Mouse (Mus musculus) small intestine, adult 2 months (tissue): Measurements from ENCODE around the gene Shcbp1l. TPM values are rescaled to one million over a fixed set of nuclear protein-coding genes. Genes with fewer than 3 reads are reported as not detected.
"Not testable (repeated sequence)": the region's sequence is repeated elsewhere in the genome, so short reads cannot be mapped to it uniquely, and the experiment has no call there.

ENCODE experiments used
- H3K27ac ChIP-seq: fragments of 200-500 bp; 2 replicates; pipeline ENCODE4 v1.5.1; 2012; ENCODE audit warnings: low read depth, low read length, control low read depth, inconsistent platforms; ENCODE audit not compliant: insufficient read depth
- H3K27me3 ChIP-seq: fragments of 200-500 bp; 2 replicates; pipeline ENCODE4 v1.6.1; 2012; ENCODE audit warnings: mild to moderate bottlenecking, moderate library complexity, low read length, inconsistent platforms; ENCODE audit not compliant: control insufficient read depth, insufficient read depth
- H3K36me3 ChIP-seq: fragments of 200-500 bp; 2 replicates; pipeline ENCODE4 v1.6.1; 2012; ENCODE audit warnings: mild to moderate bottlenecking, low read length, control low read depth, inconsistent platforms; ENCODE audit not compliant: control insufficient read depth, insufficient read depth
- H3K4me1 ChIP-seq: fragments of 200-500 bp; 2 replicates; pipeline ENCODE4 v1.6.1; 2012; ENCODE audit warnings: low read length, inconsistent platforms, mixed read lengths; ENCODE audit not compliant: control insufficient read depth, insufficient read depth, insufficient read length
- H3K4me3 ChIP-seq: fragments of 200-500 bp; 2 replicates; pipeline ENCODE4 v1.5.1; 2012; ENCODE audit warnings: low read depth, mild to moderate bottlenecking, control low read depth, inconsistent platforms, low read length, moderate library complexity
- CTCF ChIP-seq: fragments of 200-500 bp; IDR thresholded peaks from 2 replicates; pipeline ENCODE4 v1.5.1; 2012; ENCODE audit warnings: low read depth, mild to moderate bottlenecking, control low read depth, inconsistent platforms, low read length, moderate library complexity, mixed read lengths; ENCODE audit not compliant: insufficient replicate concordance, insufficient read length; ENCODE audit errors: extremely low read depth
- POLR2A ChIP-seq: fragments of 200-500 bp; IDR thresholded peaks from 2 replicates; pipeline ENCODE4 v1.6.1; 2012; ENCODE audit warnings: low read depth, mild to moderate bottlenecking, control low read depth, inconsistent platforms, low read length, moderate library complexity
- WGBS: fragments of 180-500 bp; shearing (Covaris S2); methylation state at CpG from one replicate; pipeline ENCODE4 v1.1.7; 2018; 5-methylcytosine and 5-hydroxymethylcytosine counted together
- polyA plus RNA-seq: library from polyadenylated mRNA; depleted of rRNA; stranded (reverse); fragments of >200 nt; gene quantifications from 2 replicates; pipeline ENCODE4 v1.2.3, GENCODE M21; 2012

The Shcbp1l gene
- polyA plus RNA-seq, 1 experiment: not detected

- Histone ChIP-seq H3K27me3 (no peaks in the 10 kb centered on the region), H3K36me3 (peaks cover 47% of the 10 kb centered on the region), H3K4me1 (0 out of 2 replicates have a peak, but pooled peaks cover under 1% of the 10 kb centered on the region), H3K4me3 (no peak overlapping the region), H3K27ac (no peak overlapping the region)
- TF ChIP-seq CTCF (no peak), POLR2A (no peak)
- 87% methylated on average over 1 of the region's 1 CpGs for WGBS
These were observed 56.1 kb downstream of the Shcbp1l start for GRCm38 (mm10) chr1:153481025-153481412.

GRCm38 (mm10) chr1:153485201-153485796 is 60.3 kb downstream of the Shcbp1l start:
- Histone ChIP-seq H3K4me1 (0 out of 2 replicates have a peak, but pooled peaks cover 3% of the 10 kb centered on the region), H3K27me3 (no peaks in the 10 kb centered on the region), H3K27ac (no peak overlapping the region), H3K36me3 (peaks cover 21% of the 10 kb centered on the region), H3K4me3 (no peak overlapping the region)
- TF ChIP-seq POLR2A: no peak
- no peak for TF ChIP-seq CTCF
- 15% methylated on average over 2 of the region's 2 CpGs for WGBS

- peaks cover 13% of the 10 kb centered on the region for H3K36me3 ChIP-seq
- H3K27me3 ChIP-seq, H3K4me1 ChIP-seq, H3K27ac ChIP-seq: not testable (repeated sequence)
- 2% methylated on average over 6 of the region's 6 CpGs for WGBS
- H3K4me3 ChIP-seq: peak overlapping the region; percentile 20; the same call in 1 of the 2 replicates
These were observed 61.2 kb downstream of the Shcbp1l start for GRCm38 (mm10) chr1:153486120-153486519.

GRCm38 (mm10) chr1:153486767-153487499 is 62.0 kb downstream of the Shcbp1l start:
- Histone ChIP-seq H3K27me3 (no peaks in the 10 kb centered on the region), H3K4me3 (peak overlapping the region; percentile 90), H3K27ac (peak overlapping the region; percentile 60; the same call in 1 of the 2 replicates), H3K36me3 (peaks cover 8% of the 10 kb centered on the region; the same call in 1 of the 2 replicates), H3K4me1 (0 out of 2 replicates have a peak, but pooled peaks cover 3% of the 10 kb centered on the region)
- WGBS: 1% methylated on average over 64 of the region's 64 CpGs
- TF ChIP-seq CTCF (no peak), POLR2A (no peak; the same call in 1 of the 2 replicates)

- H3K27me3 ChIP-seq: no peaks in the 10 kb centered on the region
- 0 out of 2 replicates have a peak, but pooled peaks cover 3% of the 10 kb centered on the region for H3K4me1 ChIP-seq
- WGBS: under 1% methylated on average over 35 of the region's 35 CpGs
- peak within 1 kb of the TSS; percentile 90 for H3K4me3 ChIP-seq
- H3K36me3 ChIP-seq: peaks cover 4% of the 10 kb centered on the region; the same call in 1 of the 2 replicates
- TF ChIP-seq CTCF: no peak
- TF ChIP-seq POLR2A: peak; percentile 94
- peak within 1 kb of the TSS; percentile 63 for H3K27ac ChIP-seq
These were observed 62.5 kb downstream of the Shcbp1l start, which contains the start of gene Dhx9 for GRCm38 (mm10) chr1:153487500-153487879. Dhx9 (minus strand) TSS chr1:153487660.

- no peaks in the 10 kb centered on the region for H3K36me3 ChIP-seq
- peak overlapping the region; percentile 35; the same call in 1 of the 2 replicates for H3K27ac ChIP-seq
- TF ChIP-seq CTCF: 0 out of 2 replicates have a peak, but pooled peaks have one; percentile 20
- no peak for TF ChIP-seq POLR2A
- H3K27me3 ChIP-seq: no peaks in the 10 kb centered on the region
- 59% methylated on average over 7 of the region's 7 CpGs for WGBS
- H3K4me1 ChIP-seq: 0 out of 2 replicates have a peak, but pooled peaks cover 3% of the 10 kb centered on the region
- no peak overlapping the region for H3K4me3 ChIP-seq
These were observed 64.2 kb downstream of the Shcbp1l start for GRCm38 (mm10) chr1:153489132-153489531.

GRCm38 (mm10) chr1:153489540-153489939 is 64.6 kb downstream of the Shcbp1l start:
- Histone ChIP-seq H3K4me1 (0 out of 2 replicates have a peak, but pooled peaks cover 3% of the 10 kb centered on the region), H3K27me3 (no peaks in the 10 kb centered on the region), H3K36me3 (no peaks in the 10 kb centered on the region), H3K27ac (no peak overlapping the region), H3K4me3 (no peak overlapping the region)
- no peak for TF ChIP-seq CTCF
- TF ChIP-seq POLR2A: no peak
- 67% methylated on average over 2 of the region's 2 CpGs for WGBS
